Mouse (Mus musculus) CD4-positive helper T cell, adult 2 months (primary cell): Measurements from ENCODE around the gene Zmat3.

Source experiments
- DNase-seq: peaks from one replicate; pipeline ENCODE4 v3.0.0-alpha.2; 2012; ENCODE audit warnings: low read depth, missing footprints, low spot score

The Zmat3 gene

GRCm38 (mm10) chr3:32365546-32366245 is at the start of gene Zmat3:
TSS of gene Zmat3 (minus strand) at chr3:32366014.
- DNase-seq, result peak; percentile 88

- DNase-seq, result no peak
Measured at GRCm38 (mm10) chr3:32414381-32414780, 48.6 kb upstream of the Zmat3 start.

- no peak for DNase-seq
Measured at GRCm38 (mm10) chr3:32412502-32413044, 46.8 kb upstream of the Zmat3 start.

- DNase-seq, result peak; percentile 26
Measured at GRCm38 (mm10) chr3:32408811-32409273, 43.0 kb upstream of the Zmat3 start.

GRCm38 (mm10) chr3:32406804-32407203 is 41.0 kb upstream of the Zmat3 start:
- no peak for DNase-seq

GRCm38 (mm10) chr3:32405699-32406098 is 39.9 kb upstream of the Zmat3 start:
- no peak for DNase-seq

GRCm38 (mm10) chr3:32402990-32403885 is 37.4 kb upstream of the Zmat3 start:
- no peak for DNase-seq

GRCm38 (mm10) chr3:32401591-32401990 is 35.8 kb upstream of the Zmat3 start:
- no peak for DNase-seq

GRCm38 (mm10) chr3:32399931-32400330 is 34.1 kb upstream of the Zmat3 start:
- no peak for DNase-seq

GRCm38 (mm10) chr3:32399381-32399780 is 33.6 kb upstream of the Zmat3 start:
- no peak for DNase-seq

- peak; percentile 16 for DNase-seq
Measured at GRCm38 (mm10) chr3:32398623-32399022, 32.8 kb upstream of the Zmat3 start.

- DNase-seq, result peak; percentile 53
Measured at GRCm38 (mm10) chr3:32398175-32398538, 32.3 kb upstream of the Zmat3 start.

GRCm38 (mm10) chr3:32397461-32398174 is 31.8 kb upstream of the Zmat3 start, which contains the start of gene Pik3ca:
TSS of gene Pik3ca (plus strand) at chr3:32397671.
- DNase-seq, result peak; percentile 73

- peak; percentile 99 for DNase-seq
Measured at GRCm38 (mm10) chr3:32396794-32397460, 31.1 kb upstream of the Zmat3 start.

- no peak for DNase-seq
Measured at GRCm38 (mm10) chr3:32395771-32396551, 30.1 kb upstream of the Zmat3 start.

GRCm38 (mm10) chr3:32393986-32394385 is 28.2 kb upstream of the Zmat3 start:
- no peak for DNase-seq

GRCm38 (mm10) chr3:32392841-32393240 is 27.0 kb upstream of the Zmat3 start:
- DNase-seq, result no peak

- no peak for DNase-seq
Measured at GRCm38 (mm10) chr3:32381556-32381955, 15.7 kb upstream of the Zmat3 start.

GRCm38 (mm10) chr3:32379891-32380290 is 14.1 kb upstream of the Zmat3 start:
- DNase-seq, result no peak

- no peak for DNase-seq
Measured at GRCm38 (mm10) chr3:32373236-32373635, 7.4 kb upstream of the Zmat3 start.
